Mouse (Mus musculus): Measurements from ENCODE around the gene Ssrp1.

The Ssrp1 gene

GRCm38 (mm10) chr2:85038336-85038735, 1.3 kb downstream of the Ssrp1 start:
- no peak for DNase-seq

- peak; percentile 48 for DNase-seq
These were observed 6.6 kb downstream of the Ssrp1 start for GRCm38 (mm10) chr2:85043623-85044022.

- DNase-seq = no peak
These were observed 9.2 kb downstream of the Ssrp1 start for GRCm38 (mm10) chr2:85046222-85046621.

GRCm38 (mm10) chr2:85047081-85047480, 10.0 kb downstream of the Ssrp1 start:
- no peak for DNase-seq

GRCm38 (mm10) chr2:85047596-85048167, 10.6 kb downstream of the Ssrp1 start, which contains the start of gene Tnks1bp1:
Gene Tnks1bp1 (plus strand): TSS chr2:85048022.
- DNase-seq = peak; percentile 97

GRCm38 (mm10) chr2:85048168-85048751, 11.2 kb downstream of the Ssrp1 start:
- DNase-seq = peak; percentile 72

GRCm38 (mm10) chr2:85049277-85049676, 12.2 kb downstream of the Ssrp1 start:
- DNase-seq = no peak

- DNase-seq = peak; percentile 68
These were observed 13.1 kb downstream of the Ssrp1 start for GRCm38 (mm10) chr2:85050001-85050634.

GRCm38 (mm10) chr2:85050746-85051145, 13.7 kb downstream of the Ssrp1 start:
- no peak for DNase-seq

- no peak for DNase-seq
These were observed 16.3 kb downstream of the Ssrp1 start for GRCm38 (mm10) chr2:85053192-85053816.

GRCm38 (mm10) chr2:85056711-85057110, 19.7 kb downstream of the Ssrp1 start:
- DNase-seq = no peak

GRCm38 (mm10) chr2:85059677-85060076, 22.6 kb downstream of the Ssrp1 start:
- no peak for DNase-seq

- no peak for DNase-seq
These were observed 23.6 kb downstream of the Ssrp1 start for GRCm38 (mm10) chr2:85060591-85061060.

GRCm38 (mm10) chr2:85061107-85061541, 24.1 kb downstream of the Ssrp1 start:
- DNase-seq = no peak

GRCm38 (mm10) chr2:85065141-85065875, 28.3 kb downstream of the Ssrp1 start:
- peak; percentile 81 for DNase-seq

- DNase-seq = no peak
These were observed 29.9 kb downstream of the Ssrp1 start for GRCm38 (mm10) chr2:85066937-85067336.

GRCm38 (mm10) chr2:85067903-85068625, 31.0 kb downstream of the Ssrp1 start:
- DNase-seq = no peak

- peak; percentile 49 for DNase-seq
These were observed 31.6 kb downstream of the Ssrp1 start for GRCm38 (mm10) chr2:85068626-85069025.

GRCm38 (mm10) chr2:85070086-85070485, 33.1 kb downstream of the Ssrp1 start:
- no peak for DNase-seq

GRCm38 (mm10) chr2:85071921-85072320, 34.9 kb downstream of the Ssrp1 start:
- DNase-seq = no peak

- no peak for DNase-seq
These were observed 36.7 kb downstream of the Ssrp1 start for GRCm38 (mm10) chr2:85073751-85074150.

Measured in layer of hippocampus, adult 9-11 months (tissue).